Mouse (Mus musculus) small intestine, adult 2 months (tissue): ENCODE results near the gene Nme9.

Experiments
- CTCF ChIP-seq: fragments of 200-500 bp; IDR thresholded peaks from 2 replicates; pipeline ENCODE4 v1.5.1; 2012; ENCODE audit warnings: low read depth, mild to moderate bottlenecking, control low read depth, inconsistent platforms, low read length, moderate library complexity, mixed read lengths; ENCODE audit not compliant: insufficient replicate concordance, insufficient read length; ENCODE audit errors: extremely low read depth
- POLR2A ChIP-seq: fragments of 200-500 bp; IDR thresholded peaks from 2 replicates; pipeline ENCODE4 v1.6.1; 2012; ENCODE audit warnings: low read depth, mild to moderate bottlenecking, control low read depth, inconsistent platforms, low read length, moderate library complexity

DNA sequence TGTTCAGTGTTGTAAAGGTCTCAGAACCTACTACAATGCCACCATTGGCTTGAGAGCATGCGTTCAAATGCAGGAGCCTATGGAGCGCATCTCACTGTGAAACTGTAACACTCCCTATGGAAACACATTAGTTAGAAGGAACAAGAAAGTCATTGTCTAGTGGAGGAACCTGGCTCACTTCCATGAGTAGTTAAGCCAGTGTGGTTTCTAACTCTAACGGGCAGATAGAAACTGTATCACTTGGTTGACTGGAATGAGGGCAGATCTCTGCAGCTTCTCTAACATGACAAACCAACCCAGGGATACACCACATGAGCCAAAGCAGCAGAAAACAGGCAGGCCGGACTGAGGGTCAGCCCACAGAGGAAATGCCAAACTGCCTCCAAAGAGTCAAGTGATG is 2.9 kb downstream of the Nme9 start:
- no peak for TF ChIP-seq CTCF
- no peak for TF ChIP-seq POLR2A
